Mouse (Mus musculus) hindbrain, embryonic 10.5 days (tissue): Measurements from ENCODE around the gene Lrmp. TPM values are rescaled to one million over a fixed set of nuclear protein-coding genes. Genes with fewer than 3 reads are reported as not detected.
"Not testable (repeated sequence)": the region's sequence is repeated elsewhere in the genome, so short reads cannot be mapped to it uniquely, and the experiment has no call there.

Experiments
- DNase-seq: peaks from one replicate; pipeline ENCODE4 v3.0.0-alpha.2; 2017; ENCODE audit warnings: low spot score
- H3K27ac ChIP-seq: fragments of 300-500 bp; sonication (generic); 2 replicates; pipeline ENCODE4 v1.5.1; 2016; ENCODE audit warnings: mild to moderate bottlenecking, moderate library complexity
- H3K27me3 ChIP-seq: fragments of 300-500 bp; sonication (generic); 2 replicates; pipeline ENCODE4 v1.6.1; 2016; ENCODE audit warnings: mild to moderate bottlenecking; ENCODE audit not compliant: poor library complexity, insufficient read depth, severe bottlenecking
- H3K36me3 ChIP-seq: fragments of 300-500 bp; sonication (generic); 2 replicates; pipeline ENCODE4 v1.6.1; 2016; ENCODE audit warnings: mild to moderate bottlenecking, moderate library complexity
- H3K4me1 ChIP-seq: fragments of 300-500 bp; sonication (generic); replicated peaks from 2 replicates; pipeline ENCODE4 v1.6.1; 2016; ENCODE audit warnings: mild to moderate bottlenecking
- H3K4me3 ChIP-seq: fragments of 300-500 bp; sonication (generic); 2 replicates; pipeline ENCODE4 v1.5.1; 2016; ENCODE audit warnings: mild to moderate bottlenecking, moderate library complexity
- H3K9me3 ChIP-seq: fragments of 300-500 bp; sonication (generic); 2 replicates; pipeline ENCODE4 v1.6.1; 2016; ENCODE audit warnings: mild to moderate bottlenecking, moderate library complexity
- WGBS: fragments of 180-500 bp; shearing (Covaris S2); methylation state at CpG from one replicate; pipeline ENCODE4 v1.1.7; 2016; 5-methylcytosine and 5-hydroxymethylcytosine counted together
- polyA plus RNA-seq: library from polyadenylated mRNA; unstranded; fragments of >200 nt; fragmentation: Nextera tagmentation; extraction: Ambion mirVana; gene quantifications from 2 replicates; pipeline ENCODE4 v1.2.1, GENCODE M21; 2016

Lrmp gene
- polyA plus RNA-seq, 1 experiment from 2014 or later, result 1.8 TPM

GRCm38 (mm10) chr6:145088451-145089113 is 26.9 kb upstream of the Lrmp start:
- H3K27ac ChIP-seq, result no peak overlapping the region
- H3K36me3 ChIP-seq, result no peaks in the 10 kb centered on the region
- WGBS, result 49% methylated on average over 4 of the region's 4 CpGs
- H3K4me1 ChIP-seq, result no peaks in the 10 kb centered on the region
- H3K27me3 ChIP-seq, result no peaks in the 10 kb centered on the region
- no peak overlapping the region for H3K4me3 ChIP-seq
- DNase-seq, result no peak
- H3K9me3 ChIP-seq, result no peaks in the 10 kb centered on the region

GRCm38 (mm10) chr6:145089373-145089772 is 26.1 kb upstream of the Lrmp start:
- DNase-seq, result no peak
- Histone ChIP-seq H3K4me3 (no peak overlapping the region), H3K36me3 (no peaks in the 10 kb centered on the region), H3K9me3 (no peaks in the 10 kb centered on the region), H3K4me1 (no peaks in the 10 kb centered on the region), H3K27ac (no peak overlapping the region), H3K27me3 (no peaks in the 10 kb centered on the region)
- WGBS, result 87% methylated on average over 4 of the region's 4 CpGs

- no peak overlapping the region for H3K4me3 ChIP-seq
- no peaks in the 10 kb centered on the region for H3K9me3 ChIP-seq
- 74% methylated on average over 6 of the region's 6 CpGs for WGBS
- H3K36me3 ChIP-seq, result no peaks in the 10 kb centered on the region
- no peak for DNase-seq
- no peaks in the 10 kb centered on the region for H3K4me1 ChIP-seq
- H3K27ac ChIP-seq, result no peak overlapping the region
- no peaks in the 10 kb centered on the region for H3K27me3 ChIP-seq
These were observed 25.1 kb upstream of the Lrmp start for GRCm38 (mm10) chr6:145090201-145090863.

- no peaks in the 10 kb centered on the region for H3K27me3 ChIP-seq
- no peak overlapping the region for H3K27ac ChIP-seq
- no peak for DNase-seq
- 76% methylated on average over 5 of the region's 5 CpGs for WGBS
- H3K4me1 ChIP-seq, result no peaks in the 10 kb centered on the region
- H3K9me3 ChIP-seq, result no peaks in the 10 kb centered on the region
- no peak overlapping the region for H3K4me3 ChIP-seq
- H3K36me3 ChIP-seq, result no peaks in the 10 kb centered on the region
These were observed 24.5 kb upstream of the Lrmp start for GRCm38 (mm10) chr6:145090928-145091327.

- H3K36me3 ChIP-seq, result no peaks in the 10 kb centered on the region
- no peak overlapping the region for H3K4me3 ChIP-seq
- no peak for DNase-seq
- H3K4me1 ChIP-seq, result no peaks in the 10 kb centered on the region
- H3K27ac ChIP-seq, result no peak overlapping the region
- H3K27me3 ChIP-seq, result no peaks in the 10 kb centered on the region
- WGBS, result 87% methylated on average over 7 of the region's 7 CpGs
- H3K9me3 ChIP-seq, result no peaks in the 10 kb centered on the region
These were observed 23.5 kb upstream of the Lrmp start for GRCm38 (mm10) chr6:145091998-145092397.

- H3K9me3 ChIP-seq, H3K4me1 ChIP-seq, DNase-seq, H3K27me3 ChIP-seq, H3K36me3 ChIP-seq, H3K27ac ChIP-seq, H3K4me3 ChIP-seq: not testable (repeated sequence)
- WGBS, result 56% methylated on average over 7 of the region's 7 CpGs
These were observed 22.3 kb upstream of the Lrmp start for GRCm38 (mm10) chr6:145093038-145093622.

- H3K36me3 ChIP-seq, result no peaks in the 10 kb centered on the region
- 77% methylated on average over 4 of the region's 4 CpGs for WGBS
- no peaks in the 10 kb centered on the region for H3K4me1 ChIP-seq
- no peaks in the 10 kb centered on the region for H3K27me3 ChIP-seq
- no peak for DNase-seq
- H3K27ac ChIP-seq, result no peak overlapping the region
- no peak overlapping the region for H3K4me3 ChIP-seq
- no peaks in the 10 kb centered on the region for H3K9me3 ChIP-seq
These were observed 21.0 kb upstream of the Lrmp start for GRCm38 (mm10) chr6:145094431-145094830.

- WGBS, result 79% methylated on average over 9 of the region's 9 CpGs
- DNase-seq, result no peak
- Histone ChIP-seq H3K27me3 (no peaks in the 10 kb centered on the region), H3K36me3 (no peaks in the 10 kb centered on the region), H3K27ac (no peak overlapping the region), H3K9me3 (no peaks in the 10 kb centered on the region), H3K4me1 (no peaks in the 10 kb centered on the region), H3K4me3 (no peak overlapping the region)
These were observed 14.5 kb upstream of the Lrmp start for GRCm38 (mm10) chr6:145100923-145101322.

GRCm38 (mm10) chr6:145104241-145104939 is 11.1 kb upstream of the Lrmp start:
- no peak overlapping the region for H3K27ac ChIP-seq
- H3K36me3 ChIP-seq, result no peaks in the 10 kb centered on the region
- H3K4me3 ChIP-seq, result no peak overlapping the region
- no peaks in the 10 kb centered on the region for H3K4me1 ChIP-seq
- no peaks in the 10 kb centered on the region for H3K9me3 ChIP-seq
- no peak for DNase-seq
- H3K27me3 ChIP-seq, result no peaks in the 10 kb centered on the region
- 85% methylated on average over 10 of the region's 10 CpGs for WGBS

- H3K4me3 ChIP-seq, result no peak overlapping the region
- no peaks in the 10 kb centered on the region for H3K36me3 ChIP-seq
- H3K27me3 ChIP-seq, result no peaks in the 10 kb centered on the region
- H3K9me3 ChIP-seq, result peaks cover 3% of the 10 kb centered on the region; the same call in 1 of the 2 replicates
- DNase-seq, result no peak
- no peak overlapping the region for H3K27ac ChIP-seq
- H3K4me1 ChIP-seq, result no peaks in the 10 kb centered on the region
- WGBS, result 91% methylated on average over 10 of the region's 10 CpGs
These were observed 10.0 kb upstream of the Lrmp start for GRCm38 (mm10) chr6:145105439-145105838.

GRCm38 (mm10) chr6:145106163-145106842 is 9.2 kb upstream of the Lrmp start:
- no peak for DNase-seq
- Histone ChIP-seq H3K4me3 (no peak overlapping the region), H3K27me3 (no peaks in the 10 kb centered on the region), H3K9me3 (peaks cover 3% of the 10 kb centered on the region; the same call in 1 of the 2 replicates), H3K27ac (no peak overlapping the region), H3K4me1 (no peaks in the 10 kb centered on the region), H3K36me3 (no peaks in the 10 kb centered on the region)
- 89% methylated on average over 5 of the region's 6 CpGs for WGBS

GRCm38 (mm10) chr6:145110786-145111185 is 4.7 kb upstream of the Lrmp start:
- H3K4me3 ChIP-seq, result no peak overlapping the region
- 89% methylated on average over 4 of the region's 4 CpGs for WGBS
- H3K36me3 ChIP-seq, result no peaks in the 10 kb centered on the region
- no peak for DNase-seq
- peaks cover 3% of the 10 kb centered on the region; the same call in 1 of the 2 replicates for H3K9me3 ChIP-seq
- H3K4me1 ChIP-seq, result no peaks in the 10 kb centered on the region; the same call in 1 of the 2 replicates
- no peaks in the 10 kb centered on the region for H3K27me3 ChIP-seq
- H3K27ac ChIP-seq, result no peak overlapping the region
